Mouse (Mus musculus) MN1 (cell line): ENCODE results near the gene Gm42517.

Experiments
- DNase-seq: peaks from one replicate; pipeline ENCODE4 v3.0.0-alpha.2; 2016; ENCODE audit warnings: low spot score

Gm42517 gene

DNA sequence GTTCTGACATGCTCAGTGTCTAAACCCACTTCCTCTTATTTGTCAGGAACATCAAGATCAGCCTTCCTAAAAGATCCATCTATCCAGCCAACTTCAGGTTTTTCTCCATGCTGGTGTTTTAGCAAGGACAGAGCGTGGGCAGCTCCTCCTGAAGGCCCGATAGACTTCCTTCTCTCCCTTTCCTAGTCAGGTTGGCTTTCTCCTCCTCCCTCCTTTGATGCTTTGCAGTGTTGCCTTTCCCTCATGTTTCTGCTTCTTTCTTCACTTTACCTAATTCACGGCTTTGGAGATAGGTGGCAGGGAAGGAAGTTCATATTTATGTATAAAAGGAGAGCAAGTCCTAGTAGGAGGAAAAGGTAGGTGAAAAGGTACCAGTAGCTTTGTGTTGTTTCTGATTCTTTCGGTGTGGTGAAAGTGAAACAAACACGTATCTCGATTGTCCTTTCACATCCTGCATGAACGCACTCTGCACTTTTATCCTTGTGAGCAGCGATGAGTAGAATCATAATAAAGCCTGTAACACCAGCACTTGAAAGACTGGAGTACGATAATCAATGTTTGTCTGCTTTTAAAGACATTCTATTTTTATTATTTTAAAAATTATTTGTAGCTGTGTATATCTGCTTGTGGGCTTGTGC lies 18.1 kb downstream of the Gm42517 start:
- DNase-seq = no peak

DNA sequence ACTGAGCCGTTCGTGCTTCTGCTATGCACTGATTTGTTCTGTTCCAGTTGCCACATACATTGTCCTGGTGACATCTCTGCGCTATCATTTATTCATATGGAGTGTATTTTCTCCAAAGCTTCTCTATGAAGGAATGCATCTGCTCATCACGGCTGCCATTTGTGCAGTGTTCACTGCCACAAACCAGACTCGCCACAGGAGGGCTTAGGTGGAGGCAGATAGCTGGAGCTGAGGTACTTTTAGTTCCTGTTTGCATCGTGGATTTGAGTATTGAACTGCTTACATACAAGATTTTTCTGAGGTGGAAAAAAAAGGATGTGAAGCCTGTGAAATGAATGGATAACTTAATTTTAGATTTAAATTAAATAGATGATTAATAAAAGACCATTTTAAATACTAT lies 19.9 kb downstream of the Gm42517 start:
- DNase-seq = no peak

DNA sequence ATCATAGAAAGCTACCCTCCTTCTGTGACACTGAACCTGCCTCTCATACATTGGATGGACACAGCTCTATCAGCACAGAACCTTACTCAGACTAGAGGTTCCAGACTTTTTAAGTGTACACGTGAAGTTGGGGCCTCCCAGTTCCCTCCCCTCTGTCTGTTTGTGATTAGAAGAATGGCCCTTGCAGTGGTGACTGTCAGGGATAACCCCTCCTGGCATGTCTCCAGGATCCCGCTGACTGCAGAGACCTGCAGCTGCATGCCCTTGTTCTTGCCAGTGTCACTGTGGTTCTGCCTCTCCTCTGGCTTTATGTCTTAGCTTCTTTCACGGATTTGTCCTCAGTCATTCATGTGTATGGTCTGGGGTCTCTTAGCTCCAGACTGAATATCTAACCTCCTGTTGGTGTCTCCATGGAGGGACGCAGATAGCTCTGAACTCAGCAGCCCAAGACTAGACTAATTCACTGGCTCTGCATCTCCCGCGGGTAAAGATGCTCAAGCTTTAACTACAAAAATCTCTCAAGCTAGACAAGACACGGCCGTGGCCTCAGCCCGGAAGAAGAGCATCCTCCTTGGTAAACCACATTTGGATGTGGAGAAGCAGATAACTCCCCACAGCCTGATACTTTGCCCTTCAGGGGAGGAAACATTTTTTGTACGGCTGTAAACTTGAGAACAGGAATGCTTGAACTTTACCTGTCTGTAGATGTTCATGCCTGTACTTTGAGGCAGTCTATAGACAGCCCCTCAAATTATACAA lies 22.2 kb downstream of the Gm42517 start:
- DNase-seq = no peak

DNA sequence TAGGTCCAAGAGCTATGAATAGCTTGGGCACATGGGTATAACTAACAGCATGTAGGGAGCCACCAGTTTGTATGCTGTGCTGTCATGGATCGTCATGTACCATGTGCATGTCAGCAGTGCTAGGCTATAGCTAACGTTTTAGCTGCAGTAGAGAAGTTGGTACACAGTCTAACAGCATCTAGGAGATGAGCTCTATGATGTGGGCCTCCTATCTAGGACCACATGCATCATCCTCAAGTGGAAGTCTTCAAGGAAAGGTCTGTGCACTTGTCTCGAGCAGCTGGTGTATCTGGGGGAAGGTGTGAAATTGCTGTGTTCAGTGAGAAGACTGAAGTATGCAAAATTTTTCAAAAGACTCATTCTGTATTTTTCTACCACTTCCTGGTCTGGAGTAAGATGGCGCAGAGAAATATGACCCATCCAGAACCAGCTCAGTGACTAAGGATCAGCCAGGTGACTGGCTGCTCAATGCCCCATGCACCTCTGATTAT lies 24.0 kb downstream of the Gm42517 start:
- DNase-seq = no peak

DNA sequence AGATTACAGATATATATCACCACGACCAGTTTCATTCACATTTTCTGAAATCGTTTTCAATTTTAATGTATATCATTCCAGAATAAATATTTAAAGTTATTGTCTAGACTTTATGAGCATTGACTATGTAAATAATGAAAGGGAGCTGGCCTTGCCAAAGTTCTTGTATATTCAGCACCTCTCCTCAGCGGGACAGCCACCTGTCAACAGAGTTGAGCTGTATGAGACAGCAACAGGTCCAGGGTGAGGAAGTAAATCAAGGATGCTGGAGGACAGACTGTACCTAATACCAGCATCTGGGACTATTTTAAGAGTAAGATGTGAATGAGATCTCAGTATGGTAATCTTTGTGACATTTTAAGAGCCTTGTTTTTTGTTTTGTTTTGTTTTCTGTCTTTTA lies 29.7 kb downstream of the Gm42517 start:
- no peak for DNase-seq

DNA sequence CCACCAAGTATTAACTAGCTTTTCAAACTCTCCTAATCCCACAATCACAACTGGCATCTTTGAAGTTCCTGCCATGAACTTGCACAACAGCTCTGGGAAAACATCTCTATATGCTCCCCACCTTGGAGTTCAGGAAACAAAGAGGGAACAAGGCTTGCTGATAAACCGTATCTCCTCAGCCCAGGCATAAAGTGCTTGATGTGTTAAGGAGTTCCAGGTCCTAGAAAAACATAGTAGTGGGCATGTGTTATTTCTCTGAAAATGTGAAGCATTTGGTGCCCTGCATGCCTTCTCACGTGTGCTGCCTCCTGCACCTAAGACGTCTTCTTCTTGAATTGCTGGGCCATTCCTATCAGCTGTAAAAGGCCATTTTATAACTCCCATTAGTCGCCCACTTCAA lies 30.3 kb downstream of the Gm42517 start:
- no peak for DNase-seq

DNA sequence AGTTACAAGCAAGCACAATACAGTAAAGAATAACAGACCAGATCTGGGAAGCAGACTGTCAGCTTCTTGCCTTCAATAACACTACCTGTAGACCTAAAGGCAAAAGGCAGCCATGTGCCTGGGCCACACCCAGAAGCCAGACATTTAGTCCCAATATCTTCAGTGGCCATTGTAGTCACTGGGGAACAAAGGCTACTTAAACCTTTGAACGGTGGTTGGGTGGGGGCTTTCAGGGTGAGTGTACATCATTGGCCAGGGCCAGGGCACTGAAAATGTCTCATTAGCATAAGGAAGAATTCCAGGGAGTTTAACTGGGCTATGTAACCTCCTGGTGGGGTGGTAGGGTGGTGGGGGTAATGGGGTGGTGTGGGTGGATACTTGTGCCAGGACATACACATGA lies 36.7 kb downstream of the Gm42517 start:
- no peak for DNase-seq
